Mouse (Mus musculus) T-helper 2 cell (primary cell): ENCODE data around the gene Zfp281.

Experiments
- in situ Hi-C: fragments of 300-600 bp; cut with MboI, MseI; formaldehyde crosslinking; loops from one replicate; pipeline ENCODE4 v1.15.1; 2025; ENCODE audit warnings: high pct_unique_total_duplicates

The Zfp281 gene

DNA sequence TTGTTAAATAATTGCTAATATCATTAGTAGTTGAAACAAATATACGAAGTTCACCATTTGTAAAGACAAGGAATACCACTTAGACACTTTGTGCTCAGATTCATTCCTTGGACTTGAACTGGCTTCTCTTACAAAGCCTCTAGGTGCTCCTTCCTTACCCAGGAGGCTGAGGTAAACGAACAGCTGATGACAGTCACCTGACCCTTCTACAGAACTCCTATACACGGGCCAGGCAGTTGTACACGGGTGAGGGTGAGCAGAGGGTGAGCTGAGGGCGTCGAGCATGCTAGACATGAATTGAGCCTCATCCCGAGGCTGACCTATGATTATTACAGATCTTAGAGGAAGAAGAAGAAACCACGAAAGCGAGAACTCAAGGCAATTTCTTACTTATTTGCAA, 12.9 kb upstream of the Zfp281 start:
- in situ Hi-C loops: no loop called here

- in situ Hi-C loops: no loop called here
Observed at GRCm38 (mm10) chr1:136613300-136613751, 11.4 kb upstream of the Zfp281 start.

- in situ Hi-C loops: no loop called here
Observed at GRCm38 (mm10) chr1:136614748-136615440, 9.8 kb upstream of the Zfp281 start.

DNA sequence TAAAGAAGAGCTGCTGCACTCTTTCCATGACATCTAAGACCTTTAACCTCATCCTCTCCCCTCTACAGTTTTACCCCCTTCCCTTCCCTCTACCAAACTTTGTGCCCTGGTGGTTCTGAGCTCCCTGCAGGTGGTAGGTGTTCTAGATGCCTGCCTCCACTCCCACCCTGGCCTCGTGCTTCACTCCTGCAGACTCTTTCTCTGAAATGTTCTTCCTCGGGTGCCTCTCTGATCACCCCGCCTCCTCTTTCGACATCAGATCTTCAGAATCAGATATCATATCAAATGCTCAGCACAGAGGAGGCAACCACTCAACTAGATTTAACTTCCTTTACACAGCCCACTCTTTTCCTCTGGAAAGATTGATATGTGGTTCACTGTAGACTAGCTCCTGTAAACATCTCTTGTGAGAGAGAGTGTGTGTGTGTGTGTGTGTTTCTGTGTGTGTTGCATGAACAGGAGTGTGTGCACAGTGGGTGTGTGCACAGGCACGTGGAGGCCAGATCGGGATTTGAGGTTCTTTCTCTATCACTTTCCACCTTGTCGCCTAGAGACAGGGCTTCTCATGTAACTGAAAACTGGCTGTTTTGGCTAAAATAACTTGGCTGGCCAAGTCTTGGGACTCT, 7.4 kb upstream of the Zfp281 start:
- in situ Hi-C loops: no loop called here

GRCm38 (mm10) chr1:136618570-136618969, 6.1 kb upstream of the Zfp281 start:
- in situ Hi-C loops: no loop called here

GRCm38 (mm10) chr1:136625019-136625895, 556 bp downstream of the Zfp281 start:
- in situ Hi-C loops: loop anchor here (10.0 kb wide), 1 partner anchor 60 kb away; no protein-coding TSS in a partner anchor

GRCm38 (mm10) chr1:136626141-136626540, 1.4 kb downstream of the Zfp281 start:
- in situ Hi-C loops: loop anchor here (10.0 kb wide), 1 partner anchor 59 kb away; no protein-coding TSS in a partner anchor

DNA sequence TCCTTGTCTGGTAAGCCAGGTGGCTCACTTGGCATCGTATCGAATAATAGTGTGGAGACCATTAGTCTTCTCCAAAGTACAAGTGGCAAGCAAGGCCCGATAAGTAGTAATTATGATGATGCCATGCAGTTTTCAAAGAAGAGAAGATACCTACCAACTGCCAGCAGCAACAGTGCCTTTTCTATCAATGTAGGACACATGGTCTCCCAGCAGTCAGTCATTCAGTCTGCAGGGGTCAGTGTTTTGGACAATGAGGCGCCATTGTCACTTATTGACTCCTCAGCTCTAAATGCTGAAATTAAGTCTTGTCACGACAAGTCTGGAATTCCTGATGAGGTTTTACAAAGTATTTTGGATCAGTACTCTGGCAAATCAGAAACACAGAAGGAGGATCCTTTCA, 2.1 kb downstream of the Zfp281 start:
- in situ Hi-C loops: loop anchor here (10.0 kb wide), 1 partner anchor 58 kb away; no protein-coding TSS in a partner anchor

GRCm38 (mm10) chr1:136627591-136627990, 2.9 kb downstream of the Zfp281 start:
- in situ Hi-C loops: loop anchor here (10.0 kb wide), 1 partner anchor 57 kb away; no protein-coding TSS in a partner anchor

- in situ Hi-C loops: loop anchor here (10.0 kb wide), 1 partner anchor 1442 kb away; no protein-coding TSS in a partner anchor
Observed at GRCm38 (mm10) chr1:136632891-136633290, 8.2 kb downstream of the Zfp281 start.

GRCm38 (mm10) chr1:136635644-136636043, 10.9 kb downstream of the Zfp281 start:
- in situ Hi-C loops: loop anchor here (10.0 kb wide), 1 partner anchor 1439 kb away; no protein-coding TSS in a partner anchor

DNA sequence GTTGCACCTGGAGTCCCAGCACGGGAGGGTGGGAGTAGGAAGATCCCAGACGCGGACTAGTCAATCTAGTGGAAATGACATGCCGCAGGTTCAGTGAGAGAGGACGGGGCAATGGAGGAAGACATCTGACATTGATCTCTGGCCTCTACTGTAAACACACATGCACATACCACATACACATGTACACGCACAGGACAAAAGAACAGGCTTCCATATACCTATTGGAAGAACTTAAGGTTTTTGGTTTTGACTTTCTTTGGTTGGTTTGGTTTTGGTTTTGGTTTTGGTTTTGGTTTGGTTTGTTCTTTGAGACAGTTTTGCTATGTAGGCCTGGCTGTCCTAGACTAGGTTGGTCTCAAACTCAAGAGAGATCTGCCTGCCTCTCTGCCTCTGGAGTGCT, 12.2 kb downstream of the Zfp281 start:
- in situ Hi-C loops: loop anchor here (10.0 kb wide), 1 partner anchor 1438 kb away; no protein-coding TSS in a partner anchor

DNA sequence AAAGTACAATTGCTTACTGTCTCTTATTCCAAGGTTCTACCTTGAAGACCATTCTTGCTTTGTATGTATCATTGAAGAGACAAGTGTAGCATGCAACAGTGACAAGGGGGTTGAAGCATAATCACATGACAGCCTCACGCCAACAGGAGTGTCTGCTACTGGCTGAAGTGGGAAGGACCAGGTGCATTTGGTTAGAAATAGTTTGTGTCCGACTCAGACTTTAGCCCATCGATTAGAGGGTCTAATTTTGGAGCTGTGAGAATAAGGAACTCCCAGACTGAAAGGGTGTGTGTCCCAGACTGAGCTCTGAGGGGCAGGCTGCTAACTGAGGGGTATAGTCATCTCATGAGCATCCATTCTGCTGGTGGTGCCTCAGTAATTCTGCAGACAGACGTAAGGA, 13.0 kb downstream of the Zfp281 start:
- in situ Hi-C loops: loop anchor here (10.0 kb wide), 1 partner anchor 1437 kb away; no protein-coding TSS in a partner anchor

DNA sequence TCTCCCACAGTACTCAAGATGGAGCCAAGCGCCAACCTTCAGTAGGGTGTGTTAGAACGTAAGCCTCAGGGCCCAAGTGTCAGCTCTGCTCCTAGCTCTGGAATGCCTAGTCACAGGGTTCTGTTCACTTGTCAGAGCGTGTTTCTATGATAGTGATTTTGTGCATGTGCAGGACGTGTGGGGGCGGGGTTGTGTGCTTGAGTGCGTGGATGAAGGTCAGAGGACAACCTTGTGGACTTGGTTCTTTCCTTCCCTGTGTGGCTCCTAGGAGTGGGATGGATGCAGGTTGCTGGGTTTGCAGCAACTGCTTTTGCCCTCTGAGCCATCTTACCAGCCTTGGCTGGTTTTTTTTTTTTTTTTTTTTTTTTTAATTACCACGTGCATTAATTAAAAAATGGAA, 13.5 kb downstream of the Zfp281 start:
- in situ Hi-C loops: loop anchor here (10.0 kb wide), 1 partner anchor 1437 kb away; no protein-coding TSS in a partner anchor

DNA sequence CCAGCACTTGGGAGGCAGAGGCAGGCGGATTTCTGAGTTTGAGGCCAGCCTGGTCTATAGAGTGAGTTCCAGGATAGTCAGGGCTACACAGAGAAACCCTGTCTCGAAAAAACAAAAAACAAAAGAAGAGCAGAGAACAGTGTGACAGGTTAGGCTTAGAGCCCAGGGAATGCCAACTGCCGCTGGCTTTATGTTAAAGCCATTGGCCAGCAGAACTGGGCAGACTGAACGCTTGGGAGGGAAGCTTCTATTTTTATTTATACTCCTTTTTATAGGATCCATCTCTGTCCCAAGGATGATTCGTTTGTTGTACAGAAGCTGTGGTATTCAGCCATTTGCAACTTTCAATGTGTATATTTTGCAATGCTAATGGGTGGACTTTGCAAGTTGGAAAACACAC, 14.0 kb downstream of the Zfp281 start:
- in situ Hi-C loops: loop anchor here (10.0 kb wide), 1 partner anchor 1436 kb away; no protein-coding TSS in a partner anchor

GRCm38 (mm10) chr1:136639221-136639620, 14.5 kb downstream of the Zfp281 start:
- in situ Hi-C loops: loop anchor here (10.0 kb wide), 1 partner anchor 1436 kb away; no protein-coding TSS in a partner anchor

- in situ Hi-C loops: no loop called here
Observed at GRCm38 (mm10) chr1:136642701-136643100, 18.0 kb downstream of the Zfp281 start.

DNA sequence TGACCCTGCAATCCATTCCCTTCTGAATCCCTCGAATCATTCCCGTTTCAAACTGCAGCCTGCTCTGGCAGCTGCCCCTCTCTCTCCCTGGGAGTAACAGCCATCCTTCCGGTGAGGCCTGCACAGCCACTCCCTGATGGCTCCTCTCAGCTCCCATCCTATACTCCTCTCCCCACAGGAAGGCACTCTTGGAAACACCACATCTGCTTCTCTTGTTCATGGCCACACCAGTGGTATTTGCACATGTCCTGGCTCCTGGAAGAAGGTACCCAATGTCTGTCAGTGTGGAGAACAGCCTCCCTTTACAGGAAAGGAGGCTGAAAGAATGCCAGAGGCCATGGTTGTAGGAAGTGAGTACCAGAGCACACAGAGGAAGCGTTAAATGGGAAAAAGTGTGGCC, 19.8 kb downstream of the Zfp281 start:
- in situ Hi-C loops: no loop called here

DNA sequence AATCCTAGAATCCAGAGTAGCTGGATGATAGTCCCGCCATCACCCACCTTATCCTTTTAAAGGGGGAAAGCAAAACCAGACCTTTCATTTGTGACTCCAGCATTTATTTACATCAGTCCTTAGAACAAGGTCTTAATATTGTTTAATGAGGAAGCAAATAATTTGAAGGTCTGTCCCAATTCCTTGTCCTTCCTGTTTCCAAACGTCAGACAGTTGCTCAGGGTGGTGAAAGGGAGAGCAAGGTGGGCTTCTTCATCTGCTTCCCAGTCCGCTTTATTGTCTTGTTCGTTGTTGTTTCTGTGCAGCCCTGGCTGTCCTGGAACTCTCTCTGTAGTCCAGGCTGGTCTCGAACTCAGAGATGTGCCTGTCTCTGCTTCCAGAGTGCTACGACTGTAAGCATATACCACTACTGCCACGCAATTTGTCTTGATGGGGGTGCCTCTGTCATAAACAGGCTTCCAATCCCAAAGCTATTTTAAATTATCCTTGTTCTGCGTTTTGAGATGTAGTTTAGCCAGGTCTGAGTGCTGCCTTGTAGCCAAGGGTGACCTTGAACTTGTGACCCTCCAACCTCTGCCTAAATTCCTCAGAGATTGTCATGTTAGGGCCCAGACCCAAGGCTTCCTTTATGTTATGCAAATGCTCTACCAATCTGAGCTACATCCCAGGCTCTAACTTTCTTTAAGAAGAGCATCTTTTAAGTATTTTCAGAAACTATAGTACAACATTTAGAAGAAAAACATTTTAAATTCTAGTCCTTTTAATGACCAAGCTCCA, 21.3 kb downstream of the Zfp281 start:
- in situ Hi-C loops: no loop called here

- in situ Hi-C loops: no loop called here
Observed at GRCm38 (mm10) chr1:136652066-136652465, 27.4 kb downstream of the Zfp281 start.

DNA sequence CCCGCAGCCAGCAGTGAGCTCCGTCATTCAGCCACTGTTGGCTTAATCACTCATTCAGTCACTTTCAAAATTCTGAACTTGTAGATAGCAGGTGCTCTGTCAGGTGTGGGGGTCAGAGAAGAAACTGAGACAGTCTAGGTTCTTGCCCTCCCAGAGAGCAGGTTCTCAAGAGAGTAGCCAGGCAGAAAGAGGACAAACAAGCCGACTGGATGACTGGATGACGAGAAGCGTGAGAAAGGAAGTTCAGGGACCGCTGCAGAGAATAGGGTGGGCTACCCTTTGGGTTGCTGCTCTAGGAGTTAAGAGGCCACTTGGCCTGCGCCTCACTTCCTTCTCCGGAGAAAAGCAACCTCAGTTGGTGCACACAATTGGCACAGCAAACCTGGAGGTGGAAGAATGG, 28.8 kb downstream of the Zfp281 start:
- in situ Hi-C loops: no loop called here
